Mouse (Mus musculus) kidney, postnatal 10 days (tissue): Measurements from ENCODE around the gene Csnk1d.
A peak's percentile ranks its signal among the peaks of the same experiment; 100 is the strongest.

Experiments
- DNase-seq: peaks from one replicate; pipeline ENCODE4 v3.0.0; 2021; ENCODE audit warnings: mixed read lengths

The Csnk1d gene

GRCm38 (mm10) chr11:120951731-120952730 lies 39.1 kb downstream of the Csnk1d start:
- DNase-seq, result no peak

- DNase-seq, result no peak
These were observed 39.9 kb downstream of the Csnk1d start for GRCm38 (mm10) chr11:120951237-120951636.

DNA sequence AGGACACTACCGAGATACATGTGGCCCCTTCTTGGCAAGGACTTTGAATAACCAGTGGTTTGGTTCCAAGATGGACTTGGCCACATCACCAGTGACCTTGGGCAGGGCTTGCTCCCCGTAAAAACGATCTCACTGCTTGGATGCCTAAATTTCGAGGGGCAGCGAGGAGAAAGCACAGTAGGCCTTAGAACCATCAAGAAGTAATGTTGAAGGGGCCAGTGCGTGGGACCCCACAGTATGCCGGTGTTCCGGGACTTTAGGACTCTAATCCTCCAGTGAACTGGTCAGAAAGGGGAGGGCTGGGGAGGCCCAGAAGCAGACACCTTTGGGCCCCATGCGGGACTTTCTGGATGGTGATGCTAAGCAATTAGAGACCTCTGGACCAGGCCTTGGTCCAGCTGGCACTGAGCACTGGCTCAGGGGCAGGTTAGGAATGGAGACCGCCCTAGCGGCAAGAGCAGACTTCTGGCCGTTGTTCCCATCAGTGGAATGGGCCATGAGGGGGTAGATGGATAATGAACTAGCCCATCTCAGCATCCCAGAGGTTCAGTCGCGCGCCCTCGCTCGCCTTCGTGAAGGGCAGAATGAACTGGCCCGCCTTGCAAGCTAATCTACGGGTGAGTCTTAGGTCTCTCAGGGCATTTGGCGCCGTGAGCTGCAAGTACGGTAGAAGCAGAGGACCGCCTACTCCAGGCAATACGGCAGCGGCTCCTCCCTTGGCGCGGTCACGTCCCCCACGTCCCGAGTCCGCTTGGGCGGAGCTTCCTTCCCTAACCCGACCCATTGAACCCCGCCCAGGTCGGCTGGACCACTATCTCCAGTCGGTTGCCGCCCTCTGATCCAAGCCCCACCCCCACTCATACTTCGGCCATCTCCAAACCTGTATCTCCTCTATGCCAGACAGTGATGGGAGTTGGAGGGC lies 40.6 kb downstream of the Csnk1d start:
- DNase-seq, result peak; percentile 89

DNA sequence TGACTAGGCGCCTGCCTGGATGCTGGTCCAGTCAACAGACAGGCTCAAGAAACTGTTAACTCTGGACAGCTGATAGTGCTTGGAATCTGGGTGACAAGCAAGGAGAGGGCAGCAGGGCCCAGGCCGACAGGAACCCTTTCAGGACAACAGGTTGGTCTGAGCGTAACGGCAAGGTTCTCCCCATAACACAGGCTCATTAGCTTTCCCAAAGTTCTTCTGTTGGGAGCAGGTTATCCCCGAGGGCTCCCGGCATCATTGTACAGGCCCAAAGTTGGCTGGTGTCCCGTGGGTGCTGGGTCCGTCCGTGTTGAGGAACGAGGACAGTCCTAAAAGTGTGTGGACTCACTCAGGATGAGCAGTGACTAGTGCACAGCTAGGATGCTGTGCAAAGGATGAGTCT lies 41.3 kb downstream of the Csnk1d start:
- DNase-seq, result no peak

DNA sequence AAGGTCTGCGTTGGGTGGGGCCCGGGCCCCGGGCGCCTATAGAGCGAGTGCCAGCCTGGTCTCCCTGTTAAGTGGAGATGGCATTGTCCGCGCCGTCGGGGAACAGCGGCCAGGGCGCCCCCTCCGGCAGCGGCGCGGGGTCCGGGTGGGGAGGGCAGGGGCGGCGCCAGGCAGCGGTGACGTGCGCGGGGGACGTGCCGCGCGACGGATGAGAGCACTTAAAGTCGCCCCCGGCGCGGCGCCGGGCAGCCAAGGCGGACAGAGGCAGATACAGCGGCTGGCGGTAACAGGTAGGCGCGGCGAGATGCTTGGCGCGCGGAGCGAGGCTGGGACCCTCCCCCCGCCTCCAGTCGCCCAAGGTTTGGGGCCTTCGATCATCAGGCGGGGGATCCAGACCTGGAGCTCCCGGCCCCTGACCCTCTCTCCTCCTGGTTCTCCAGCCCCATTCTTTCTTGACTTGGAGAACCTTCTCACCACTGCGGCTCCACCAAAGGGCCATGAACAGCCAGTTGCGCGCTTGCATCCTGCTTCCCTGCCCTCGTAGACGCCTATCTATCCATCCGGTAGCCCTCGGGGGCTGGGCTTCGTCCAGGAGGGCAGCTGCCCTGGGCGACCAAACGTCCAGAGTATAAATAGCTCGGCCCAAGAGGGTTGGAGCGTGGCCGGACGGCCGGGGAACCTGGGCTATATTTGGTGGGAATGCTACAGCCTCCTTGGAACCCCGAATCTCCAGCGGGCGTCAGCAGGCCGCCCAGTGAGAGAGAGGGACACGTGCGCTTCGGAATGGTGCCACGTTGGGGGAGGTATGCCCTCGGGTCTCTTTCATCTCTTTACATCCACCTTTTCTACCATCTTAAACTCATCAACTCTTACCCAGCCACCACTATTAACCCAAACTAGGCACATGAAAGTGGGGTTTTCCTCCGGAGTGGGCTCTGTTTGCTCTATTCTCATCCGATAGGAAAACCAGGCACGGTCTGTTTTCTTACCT lies 42.0 kb downstream of the Csnk1d start:
- peak; percentile 76 for DNase-seq

DNA sequence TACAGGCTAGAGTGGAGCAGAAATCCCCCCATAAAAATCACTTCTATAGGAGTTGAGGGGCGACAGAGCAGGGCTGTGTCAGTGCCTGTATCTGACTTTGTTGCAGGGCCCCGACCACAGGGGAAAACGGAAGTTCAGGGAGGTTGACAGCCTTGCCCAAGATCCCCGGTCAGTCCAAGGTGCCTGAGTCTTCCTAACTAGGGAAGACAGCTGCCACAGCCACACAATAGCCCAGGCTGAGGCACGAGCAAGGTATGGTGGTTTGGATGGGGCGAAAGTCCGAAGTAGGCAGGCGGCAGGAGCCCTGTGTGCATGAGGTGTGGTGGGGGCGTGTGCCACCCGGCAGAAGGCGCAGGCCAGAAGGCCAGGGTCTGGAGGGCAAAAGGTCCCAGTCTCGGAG lies 42.8 kb downstream of the Csnk1d start, which contains the start of gene Slc16a3:
TSS of gene Slc16a3 (plus strand) at position 153 of the 400 bp plus-strand sequence.
- no peak for DNase-seq

GRCm38 (mm10) chr11:120945926-120946325 lies 45.2 kb downstream of the Csnk1d start:
- DNase-seq, result no peak

- DNase-seq, result no peak
These were observed 45.9 kb downstream of the Csnk1d start for GRCm38 (mm10) chr11:120945266-120945665.

GRCm38 (mm10) chr11:120940959-120941358 lies 50.2 kb downstream of the Csnk1d start:
- no peak for DNase-seq

- DNase-seq, result no peak
These were observed 51.3 kb downstream of the Csnk1d start for GRCm38 (mm10) chr11:120939712-120940341.

DNA sequence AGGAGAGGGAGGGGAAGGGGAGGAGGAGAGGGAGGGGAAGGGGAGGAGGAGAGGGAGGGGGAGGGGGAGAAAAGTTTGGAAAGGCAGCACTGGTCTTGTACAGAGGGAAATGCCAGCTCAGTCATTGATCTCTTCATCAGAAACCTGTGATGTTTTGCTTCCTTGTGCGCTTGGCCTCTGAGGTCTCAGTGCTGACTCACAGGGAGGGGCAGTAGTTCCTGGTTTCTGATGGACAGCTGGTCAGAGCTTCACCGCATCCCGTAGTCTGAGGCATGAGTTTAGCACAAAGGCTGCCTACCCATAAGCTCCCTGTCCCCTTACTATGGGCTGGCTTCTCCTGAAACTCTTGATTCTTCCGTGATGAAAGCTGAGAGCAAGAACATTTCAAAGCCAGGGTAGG lies 52.3 kb downstream of the Csnk1d start:
- DNase-seq, result no peak

GRCm38 (mm10) chr11:120937976-120938375 lies 53.2 kb downstream of the Csnk1d start:
- DNase-seq, result no peak

DNA sequence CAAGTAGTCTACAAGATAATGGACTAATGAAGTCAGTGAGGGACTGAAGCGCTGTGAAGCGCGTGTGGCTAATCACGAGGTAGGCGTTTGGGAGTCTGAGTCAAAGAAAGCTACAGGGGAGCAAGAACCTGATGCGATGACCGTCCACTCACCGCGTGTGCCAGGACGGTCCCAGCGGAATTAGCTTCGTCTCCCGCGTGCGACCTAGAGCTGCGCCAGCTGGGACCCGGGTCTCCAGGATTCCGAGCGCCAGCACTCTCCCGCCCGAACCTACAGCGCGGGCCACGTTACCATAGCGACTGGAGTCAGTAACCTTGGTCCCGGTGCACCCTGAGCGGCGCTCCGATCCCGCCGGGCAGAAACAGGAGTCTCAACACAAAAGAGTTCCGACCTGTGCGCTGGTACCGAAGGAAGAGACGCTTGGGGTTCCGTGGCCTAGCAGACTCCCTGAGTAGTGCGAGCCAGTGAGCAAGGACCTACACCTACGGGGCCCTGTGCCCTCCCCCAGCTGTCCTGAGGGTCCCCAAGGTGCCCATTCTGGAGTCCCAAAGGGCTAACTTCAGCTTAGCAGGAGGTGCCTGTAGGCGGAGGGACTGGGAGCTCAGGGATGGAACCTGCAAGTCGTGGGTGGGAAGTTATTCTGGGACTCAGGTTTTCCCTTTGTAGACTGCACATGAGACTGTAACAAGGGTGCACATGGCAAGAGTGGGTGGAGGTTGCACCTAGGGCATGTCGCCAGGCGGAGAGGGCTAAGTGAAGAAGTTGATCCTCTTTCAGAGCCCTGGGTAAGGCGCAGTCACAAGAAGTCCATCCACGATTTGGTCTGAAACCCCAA lies 58.3 kb downstream of the Csnk1d start, which contains the start of gene Ccdc57:
TSS of gene Ccdc57 (minus strand) at position 309 of the 835 bp plus-strand sequence.
- peak; percentile 92 for DNase-seq

- no peak for DNase-seq
These were observed 59.7 kb downstream of the Csnk1d start for GRCm38 (mm10) chr11:120931479-120931878.

GRCm38 (mm10) chr11:120928468-120928867 lies 62.7 kb downstream of the Csnk1d start:
- no peak for DNase-seq

GRCm38 (mm10) chr11:120922528-120922927 lies 68.6 kb downstream of the Csnk1d start:
- no peak for DNase-seq

DNA sequence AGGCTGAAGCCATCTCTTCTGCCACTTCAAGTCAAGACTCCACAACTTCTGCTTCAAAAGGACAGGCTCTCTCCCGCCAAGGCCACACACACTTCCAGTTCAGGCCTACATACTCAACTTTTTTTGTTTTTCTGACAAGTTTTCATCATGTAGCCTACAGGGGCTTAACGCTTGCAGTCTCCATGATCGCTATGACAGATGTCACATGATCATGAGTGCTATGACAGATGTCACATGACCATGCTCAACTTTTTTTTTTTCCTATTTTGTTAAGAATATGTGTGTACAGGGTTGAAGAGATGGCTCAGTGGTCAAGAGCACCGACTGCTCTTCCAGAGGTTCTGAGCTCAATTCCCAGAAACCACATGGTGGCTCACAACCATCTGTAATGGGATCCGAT lies 73.4 kb downstream of the Csnk1d start:
- DNase-seq, result no peak

GRCm38 (mm10) chr11:120916477-120916876 lies 74.7 kb downstream of the Csnk1d start:
- no peak for DNase-seq

DNA sequence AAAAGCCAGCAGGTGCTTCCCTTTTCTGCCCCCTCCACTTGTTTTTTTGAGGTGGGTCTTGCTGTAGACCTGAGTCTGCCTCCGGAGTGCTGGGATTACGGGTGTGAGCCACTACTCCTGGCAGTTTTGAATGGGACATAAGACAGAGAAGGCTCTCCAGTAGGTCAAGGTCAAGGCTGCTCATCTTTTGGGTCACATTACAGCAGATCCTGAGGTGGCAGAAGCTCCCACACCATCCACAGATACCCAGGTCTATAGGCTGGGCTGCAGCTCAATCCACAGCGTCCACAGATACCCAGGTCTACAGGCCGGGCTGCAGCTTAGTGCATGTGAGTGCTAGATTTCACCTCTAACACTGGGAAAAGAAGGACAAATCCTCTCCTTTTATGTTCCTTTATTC lies 77.3 kb downstream of the Csnk1d start:
- no peak for DNase-seq
